Mouse (Mus musculus) heart, embryonic 13.5 days (tissue): Measurements from ENCODE around the gene Vps29. TPM values are rescaled to one million over a fixed set of nuclear protein-coding genes. Genes with fewer than 3 reads are reported as not detected.

Experiments
- ATAC-seq: fragments of 200-750 bp; cut with Nextera tagmentation; 2 replicates; pipeline ENCODE4 v1.8.0; 2017; ENCODE audit warnings: moderate TSS enrichment; ENCODE audit not compliant: insufficient number of reproducible peaks, low FRiP score, low TSS enrichment; ENCODE audit errors: extremely low read depth
- H3K27ac ChIP-seq: fragments of 300-500 bp; sonication (generic); replicated peaks from 2 replicates; pipeline ENCODE4 v1.5.1; 2015; ENCODE audit warnings: moderate library complexity, mild to moderate bottlenecking, inconsistent platforms
- H3K27me3 ChIP-seq: fragments of 300-500 bp; sonication (generic); replicated peaks from 2 replicates; pipeline ENCODE4 v1.6.1; 2015; ENCODE audit warnings: mild to moderate bottlenecking, inconsistent platforms
- H3K36me3 ChIP-seq: fragments of 300-500 bp; sonication (generic); 2 replicates; pipeline ENCODE4 v1.6.1; 2015; ENCODE audit warnings: mild to moderate bottlenecking, inconsistent platforms
- H3K4me1 ChIP-seq: fragments of 300-500 bp; sonication (generic); 2 replicates; pipeline ENCODE4 v1.6.1; 2015; ENCODE audit warnings: inconsistent platforms
- H3K4me2 ChIP-seq: fragments of 300-500 bp; sonication (generic); 2 replicates; pipeline ENCODE4 v1.6.1; 2015; ENCODE audit warnings: inconsistent platforms, mild to moderate bottlenecking, moderate library complexity
- H3K4me3 ChIP-seq: fragments of 300-500 bp; sonication (generic); 2 replicates; pipeline ENCODE4 v1.5.1; 2015; ENCODE audit warnings: moderate library complexity, mild to moderate bottlenecking, inconsistent platforms
- H3K9ac ChIP-seq: fragments of 300-500 bp; sonication (generic); 2 replicates; pipeline ENCODE4 v1.6.1; 2015; ENCODE audit warnings: inconsistent platforms, mild to moderate bottlenecking, moderate library complexity
- H3K9me3 ChIP-seq: fragments of 300-500 bp; sonication (generic); 2 replicates; pipeline ENCODE4 v1.6.1; 2016; ENCODE audit warnings: inconsistent platforms
- WGBS: fragments of 180-500 bp; shearing (Covaris S2); methylation state at CpG from one replicate; pipeline ENCODE4 v1.1.7; 2015; ENCODE audit warnings: mixed read lengths; 5-methylcytosine and 5-hydroxymethylcytosine counted together
- polyA plus RNA-seq: library from polyadenylated mRNA; unstranded; fragments of >200 nt; fragmentation: Nextera tagmentation; extraction: Ambion mirVana; gene quantifications from 2 replicates; pipeline ENCODE4 v1.2.1, GENCODE M21; 2015

Gene Vps29
- polyA plus RNA-seq = 214 and 236 TPM in 2 replicates

DNA sequence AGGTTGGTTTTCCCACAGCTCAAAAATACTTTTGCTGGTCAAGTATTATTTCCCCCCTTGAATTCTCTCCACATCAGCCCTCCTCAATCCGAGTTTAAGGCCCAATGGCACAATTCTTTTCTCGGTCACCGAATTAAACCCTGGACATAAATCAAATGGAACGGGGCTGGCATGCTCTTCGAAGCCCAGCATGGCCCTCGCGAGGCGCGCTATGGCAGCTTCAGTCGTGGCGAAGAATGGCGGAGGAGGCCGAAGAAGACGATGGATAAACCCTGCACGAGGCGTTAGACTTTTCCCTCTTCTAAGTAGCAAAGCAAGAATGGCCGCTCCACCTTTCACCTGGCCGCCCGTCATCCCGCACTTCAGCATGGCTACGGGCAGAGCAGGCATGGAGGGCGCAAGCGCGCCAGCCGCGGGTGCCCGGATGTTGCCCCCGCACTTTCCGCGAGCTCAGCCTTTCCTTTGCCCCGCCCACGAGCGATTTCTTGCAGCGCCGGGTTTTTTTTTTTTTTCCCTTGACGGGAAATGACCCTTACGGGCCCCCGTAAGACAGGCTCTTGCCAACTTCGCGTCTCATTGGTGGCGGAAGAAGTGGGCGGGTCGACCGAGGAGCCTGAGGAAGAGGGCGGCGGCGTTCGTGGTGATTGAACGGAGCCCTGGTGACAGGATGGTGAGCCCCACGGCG, at the start of gene Vps29, which contains the start of gene Rad9b:
Vps29 (plus strand) TSS at position 563 of the 685 bp plus-strand sequence.
Rad9b (minus strand) TSS at position 427 of the 685 bp plus-strand sequence.
- H3K27me3 ChIP-seq = no peaks in the 10 kb centered on the region
- H3K4me3 ChIP-seq = peak within 1 kb of the TSS; percentile 96
- H3K9me3 ChIP-seq = no peaks in the 10 kb centered on the region
- H3K4me2 ChIP-seq = peak within 1 kb of the TSS; percentile 88
- peaks cover 16% of the 10 kb centered on the region for H3K4me1 ChIP-seq
- peak within 1 kb of the TSS; percentile 98 for H3K9ac ChIP-seq
- H3K27ac ChIP-seq = peak within 1 kb of the TSS; percentile 85
- peak; percentile 90 for ATAC-seq
- peaks cover 14% of the 10 kb centered on the region for H3K36me3 ChIP-seq
- WGBS = 2% methylated on average over 51 of the region's 51 CpGs

GRCm38 (mm10) chr5:122304541-122304940, 49.6 kb upstream of the Vps29 start:
- Histone ChIP-seq H3K4me2 (no peak overlapping the region), H3K9me3 (no peaks in the 10 kb centered on the region), H3K4me3 (no peak overlapping the region), H3K27me3 (no peaks in the 10 kb centered on the region), H3K9ac (no peak overlapping the region), H3K27ac (peak overlapping the region; percentile 34), H3K4me1 (peaks cover 48% of the 10 kb centered on the region), H3K36me3 (peaks cover 19% of the 10 kb centered on the region)
- no peak for ATAC-seq
- WGBS = 62% methylated on average over 6 of the region's 6 CpGs

DNA sequence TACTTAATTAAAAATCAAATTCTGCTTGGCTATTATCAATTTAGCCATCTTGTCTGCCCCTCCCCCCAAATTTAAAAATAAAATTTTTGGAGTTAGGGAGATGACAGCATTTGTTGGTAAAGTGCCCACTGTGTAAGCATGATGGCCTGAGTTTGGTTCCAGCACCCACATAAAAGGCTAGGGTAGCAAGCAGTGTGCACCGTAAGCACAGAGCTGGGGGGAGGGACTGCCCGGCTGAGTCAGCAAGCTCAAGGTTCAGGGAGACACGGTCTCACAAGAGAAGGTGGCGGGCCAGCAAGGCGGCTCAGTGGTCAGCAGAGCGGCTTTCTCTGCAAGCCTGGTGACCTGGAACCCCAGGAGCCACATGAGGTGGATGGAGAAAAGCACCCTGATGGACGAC, 48.7 kb upstream of the Vps29 start:
- H3K9me3 ChIP-seq = no peaks in the 10 kb centered on the region
- no peak for ATAC-seq
- H3K4me2 ChIP-seq = no peak overlapping the region
- H3K9ac ChIP-seq = no peak overlapping the region
- no peak overlapping the region for H3K4me3 ChIP-seq
- H3K4me1 ChIP-seq = peaks cover 41% of the 10 kb centered on the region
- H3K27me3 ChIP-seq = no peaks in the 10 kb centered on the region
- no peak overlapping the region for H3K27ac ChIP-seq
- peaks cover 21% of the 10 kb centered on the region for H3K36me3 ChIP-seq
- 95% methylated on average over 7 of the region's 7 CpGs for WGBS

DNA sequence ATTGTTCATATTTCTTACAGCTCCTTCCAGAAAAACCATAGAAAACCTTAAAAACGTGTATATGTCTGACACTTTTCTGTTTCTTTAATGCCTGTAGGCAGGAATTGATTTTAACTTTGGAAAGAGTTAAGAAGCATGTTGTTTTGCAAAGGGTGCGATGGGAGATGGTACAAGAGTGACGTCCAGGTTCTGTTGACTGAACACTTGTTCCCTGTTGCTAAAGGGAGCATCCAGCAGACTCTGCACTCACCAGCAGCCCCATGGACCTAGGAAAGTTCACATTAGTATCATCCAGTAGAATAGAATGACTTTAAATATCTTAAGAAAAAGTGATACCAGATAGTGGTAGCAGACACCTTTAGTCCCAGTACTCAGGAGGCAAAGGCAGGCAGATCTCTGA, 47.6 kb upstream of the Vps29 start:
- no peak overlapping the region for H3K9ac ChIP-seq
- 82% methylated on average over 3 of the region's 3 CpGs for WGBS
- no peak overlapping the region for H3K4me3 ChIP-seq
- no peaks in the 10 kb centered on the region for H3K27me3 ChIP-seq
- no peaks in the 10 kb centered on the region for H3K9me3 ChIP-seq
- no peak for ATAC-seq
- peaks cover 30% of the 10 kb centered on the region for H3K36me3 ChIP-seq
- H3K27ac ChIP-seq = no peak overlapping the region
- H3K4me2 ChIP-seq = no peak overlapping the region
- peaks cover 47% of the 10 kb centered on the region for H3K4me1 ChIP-seq

DNA sequence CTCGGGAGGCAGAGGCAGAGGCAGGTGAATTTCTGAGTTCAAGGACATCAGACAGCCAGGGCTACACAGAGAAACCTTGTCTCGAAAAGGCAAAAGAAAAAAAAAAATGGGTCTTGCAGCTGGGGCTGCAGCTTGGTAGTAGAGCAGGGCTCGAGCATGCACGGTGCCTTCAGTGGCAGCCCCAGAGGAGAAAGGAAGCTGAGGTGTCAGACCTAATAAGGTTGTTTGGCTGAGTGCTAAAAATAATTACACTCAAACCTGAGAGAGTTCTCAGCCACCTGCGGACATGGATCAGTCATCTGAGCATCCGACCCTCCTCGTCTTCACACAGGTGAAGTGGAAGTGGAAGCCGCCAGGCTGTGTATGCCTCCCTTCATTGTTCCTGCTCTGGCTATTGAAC, 43.5 kb upstream of the Vps29 start:
- H3K27ac ChIP-seq = 0 out of 2 replicates have a peak overlapping the region, but pooled peaks have one; percentile 24
- H3K27me3 ChIP-seq = no peaks in the 10 kb centered on the region
- H3K9ac ChIP-seq = peak overlapping the region; percentile 5; the same call in 1 of the 2 replicates
- H3K4me1 ChIP-seq = peaks cover 43% of the 10 kb centered on the region
- no peak for ATAC-seq
- 65% methylated on average over 8 of the region's 8 CpGs for WGBS
- peaks cover 50% of the 10 kb centered on the region for H3K36me3 ChIP-seq
- no peak overlapping the region for H3K4me2 ChIP-seq
- no peak overlapping the region for H3K4me3 ChIP-seq
- H3K9me3 ChIP-seq = no peaks in the 10 kb centered on the region

GRCm38 (mm10) chr5:122311692-122312091, 42.5 kb upstream of the Vps29 start:
- H3K4me2 ChIP-seq = no peak overlapping the region
- peaks cover 52% of the 10 kb centered on the region for H3K36me3 ChIP-seq
- no peaks in the 10 kb centered on the region for H3K9me3 ChIP-seq
- no peak overlapping the region for H3K27ac ChIP-seq
- ATAC-seq = no peak
- no peaks in the 10 kb centered on the region for H3K27me3 ChIP-seq
- no peak overlapping the region for H3K4me3 ChIP-seq
- 69% methylated on average over 7 of the region's 7 CpGs for WGBS
- H3K9ac ChIP-seq = peak overlapping the region; percentile 10; the same call in 1 of the 2 replicates
- peaks cover 43% of the 10 kb centered on the region for H3K4me1 ChIP-seq

DNA sequence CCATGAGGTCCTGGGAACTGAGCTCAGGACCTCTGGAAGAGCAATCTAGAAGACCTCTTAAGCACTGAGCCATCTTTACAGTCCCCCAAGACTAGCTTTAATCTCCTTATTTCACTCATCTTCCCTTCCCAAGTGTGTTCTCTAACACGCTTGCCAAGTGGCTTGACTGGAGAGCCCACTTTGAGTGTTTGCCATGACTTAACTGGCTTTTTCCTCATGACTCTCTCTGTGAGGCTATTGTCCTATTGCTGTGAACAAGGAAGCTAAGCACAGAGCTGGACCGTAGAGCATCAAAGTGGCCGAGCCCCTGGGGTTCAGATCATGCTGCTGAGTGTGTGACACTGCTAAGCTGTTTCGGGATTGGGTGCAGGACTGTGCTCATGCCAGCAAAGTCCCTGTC, 41.8 kb upstream of the Vps29 start:
- no peak overlapping the region for H3K4me3 ChIP-seq
- no peak overlapping the region for H3K27ac ChIP-seq
- WGBS = 84% methylated on average over 4 of the region's 4 CpGs
- H3K27me3 ChIP-seq = no peaks in the 10 kb centered on the region
- H3K9ac ChIP-seq = no peak overlapping the region
- peaks cover 49% of the 10 kb centered on the region for H3K4me1 ChIP-seq
- H3K36me3 ChIP-seq = peaks cover 56% of the 10 kb centered on the region
- no peaks in the 10 kb centered on the region for H3K9me3 ChIP-seq
- ATAC-seq = no peak
- no peak overlapping the region for H3K4me2 ChIP-seq

- no peak overlapping the region for H3K4me2 ChIP-seq
- H3K9ac ChIP-seq = no peak overlapping the region
- no peaks in the 10 kb centered on the region for H3K27me3 ChIP-seq
- 87% methylated on average over 17 of the region's 17 CpGs for WGBS
- no peak for ATAC-seq
- peaks cover 54% of the 10 kb centered on the region for H3K36me3 ChIP-seq
- no peaks in the 10 kb centered on the region for H3K9me3 ChIP-seq
- H3K27ac ChIP-seq = no peak overlapping the region
- H3K4me1 ChIP-seq = peaks cover 56% of the 10 kb centered on the region
- H3K4me3 ChIP-seq = no peak overlapping the region
These were observed 41.1 kb upstream of the Vps29 start for GRCm38 (mm10) chr5:122312942-122313684.

DNA sequence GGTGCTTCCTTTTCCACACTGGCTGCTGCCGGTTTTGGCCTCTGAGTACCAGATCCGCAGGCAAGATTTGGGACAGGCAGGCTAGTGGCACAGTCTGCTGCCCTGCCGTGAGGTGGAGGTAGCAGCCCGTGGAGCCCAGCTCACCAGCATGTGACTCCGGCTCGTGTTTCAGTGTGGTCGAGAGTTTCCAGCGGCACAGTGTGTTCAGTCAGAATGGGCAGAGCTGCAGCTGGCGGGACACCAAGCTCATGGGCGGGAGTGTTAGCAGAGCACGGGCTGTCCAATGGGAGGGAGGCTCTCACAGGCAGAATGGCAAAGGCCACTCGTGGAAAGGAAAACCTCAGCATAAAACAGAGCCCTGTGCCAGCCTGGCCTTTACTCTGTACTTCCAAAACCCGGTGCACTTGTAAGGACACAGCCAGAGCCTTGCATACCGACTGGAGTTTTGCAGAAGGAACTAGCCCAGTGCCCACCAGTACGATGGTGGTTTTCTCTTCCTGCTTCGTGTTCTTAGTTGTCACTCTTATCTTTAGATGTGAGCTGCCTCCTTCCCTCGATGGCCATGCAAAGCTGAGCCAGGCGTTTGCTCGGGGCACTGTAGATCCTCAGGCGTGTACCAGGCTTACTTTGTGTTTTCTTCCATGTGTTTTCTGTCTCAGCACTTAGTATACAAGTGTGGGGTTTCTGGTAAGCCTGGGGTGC, 39.1 kb upstream of the Vps29 start:
- ATAC-seq = 0 out of 2 replicates have a peak, but pooled peaks have one; percentile 59
- H3K27ac ChIP-seq = peak overlapping the region; percentile 61
- H3K4me3 ChIP-seq = no peak overlapping the region
- peak overlapping the region; percentile 42; the same call in 1 of the 2 replicates for H3K9ac ChIP-seq
- no peaks in the 10 kb centered on the region for H3K27me3 ChIP-seq
- peak overlapping the region; percentile 40 for H3K4me2 ChIP-seq
- 42% methylated on average over 20 of the region's 20 CpGs for WGBS
- H3K36me3 ChIP-seq = peaks cover 42% of the 10 kb centered on the region
- no peaks in the 10 kb centered on the region for H3K9me3 ChIP-seq
- peaks cover 76% of the 10 kb centered on the region for H3K4me1 ChIP-seq

DNA sequence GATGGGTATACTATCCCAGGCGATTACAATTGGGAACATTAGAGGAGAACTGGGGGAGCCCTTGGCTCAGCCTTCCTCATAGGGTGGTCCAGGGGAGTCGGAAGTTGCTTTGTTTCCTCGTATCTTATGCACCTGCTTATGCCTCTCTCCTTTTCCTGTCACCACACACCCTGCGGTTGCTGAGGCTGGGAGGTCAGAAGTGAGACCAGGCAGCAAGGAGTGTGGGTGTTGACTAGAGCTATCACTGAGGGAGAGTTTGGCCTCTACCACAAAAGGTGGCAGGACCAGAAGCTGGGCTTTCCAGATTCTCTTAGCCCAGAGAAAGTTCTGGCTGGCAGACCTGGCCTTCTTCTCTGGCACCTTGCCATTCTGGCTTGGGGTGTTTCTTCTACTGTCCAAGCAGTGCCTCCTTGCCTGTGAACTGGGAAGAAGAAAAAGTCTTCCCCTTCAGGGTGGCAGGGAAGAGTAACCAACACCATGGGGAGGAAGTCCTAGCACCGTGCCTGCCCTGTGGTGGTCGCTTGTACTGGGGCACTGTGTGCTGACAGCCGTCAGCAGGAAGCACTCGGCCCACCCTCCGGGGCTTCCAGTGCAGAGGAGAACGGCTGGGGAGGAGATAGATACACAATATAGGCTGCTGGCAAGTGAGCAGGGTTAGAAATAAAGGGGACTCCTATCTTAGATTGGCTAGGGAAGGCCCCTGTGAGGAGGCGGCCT, 36.7 kb upstream of the Vps29 start:
- no peak overlapping the region for H3K4me3 ChIP-seq
- H3K36me3 ChIP-seq = peaks cover 43% of the 10 kb centered on the region
- no peaks in the 10 kb centered on the region for H3K27me3 ChIP-seq
- 69% methylated on average over 11 of the region's 11 CpGs for WGBS
- 0 out of 2 replicates have a peak overlapping the region, but pooled peaks have one; percentile 1 for H3K27ac ChIP-seq
- H3K4me1 ChIP-seq = peaks cover 71% of the 10 kb centered on the region
- peak overlapping the region; percentile 35; the same call in 1 of the 2 replicates for H3K9ac ChIP-seq
- ATAC-seq = no peak
- no peaks in the 10 kb centered on the region for H3K9me3 ChIP-seq
- H3K4me2 ChIP-seq = no peak overlapping the region
